In the genomic region with DNA sequence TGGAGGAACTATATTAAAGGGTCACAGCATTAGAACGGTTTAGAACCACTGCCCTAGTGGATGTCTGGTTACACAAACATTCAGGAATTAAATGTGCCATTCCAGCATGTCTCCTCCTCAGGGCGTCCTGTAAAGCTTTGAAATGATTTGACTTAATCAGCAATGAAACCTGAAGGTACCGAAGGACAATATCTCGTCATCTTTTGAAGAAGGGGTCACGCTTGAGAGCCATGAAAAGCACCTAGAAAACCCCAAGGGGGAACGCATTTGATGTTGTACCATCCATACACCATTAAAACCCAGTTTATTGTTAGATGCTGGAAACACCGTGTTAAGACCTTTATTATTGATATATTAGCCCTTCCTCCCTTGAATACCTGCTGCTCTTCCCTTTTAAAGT, we compare ENCODE assay signal across 14 mouse cellular contexts.
"Had no signal": no experiment of that assay in that cellular context is flagged by ENCODE, and none has a peak within 500 bp of the region (broad histone marks: within the 10 kb centered on the region; RNA-seq: fewer than 3 reads in every experiment).

No protein-coding gene starts in this region.

- DNase-seq: liver, postnatal 0 days; lung, adult 2 months; lung, postnatal 14 days; lung, postnatal 36 days; right cerebral cortex, postnatal 14 days; thymus, adult 18-20 months; thymus, postnatal 25 days; thymus, postnatal 4 days had no signal

- H3K36me3 ChIP-seq: liver, embryonic 15.5 days; lung, embryonic 15.5 days; midbrain, embryonic 15.5 days had no signal

- H3K27me3 ChIP-seq: liver, embryonic 15.5 days; lung, embryonic 15.5 days; megakaryocyte, embryonic 14.5 days; midbrain, embryonic 13.5 days; midbrain, embryonic 15.5 days; neural tube, embryonic 12.5 days had no signal
